Mouse (Mus musculus) limb, embryonic 12.5 days (tissue): ENCODE data around the gene Eral1. TPM values are rescaled to one million over a fixed set of nuclear protein-coding genes. Genes with fewer than 3 reads are reported as not detected.

Experiments
- ATAC-seq: fragments of 200-750 bp; cut with Nextera tagmentation; 2 replicates; pipeline ENCODE4 v1.8.0; 2017; ENCODE audit warnings: low read depth, moderate TSS enrichment; ENCODE audit not compliant: insufficient number of reproducible peaks, insufficient read depth, low FRiP score, low TSS enrichment
- H3K27ac ChIP-seq: fragments of 300-500 bp; sonication (generic); 2 replicates; pipeline ENCODE4 v1.5.1; 2016; ENCODE audit warnings: mild to moderate bottlenecking, moderate library complexity
- H3K27me3 ChIP-seq: fragments of 300-500 bp; sonication (generic); 2 replicates; pipeline ENCODE4 v1.6.1; 2016; ENCODE audit warnings: mild to moderate bottlenecking, moderate library complexity
- H3K36me3 ChIP-seq: fragments of 300-500 bp; sonication (generic); 2 replicates; pipeline ENCODE4 v1.6.1; 2016; ENCODE audit warnings: mild to moderate bottlenecking, moderate library complexity
- H3K4me1 ChIP-seq: fragments of 300-500 bp; sonication (generic); replicated peaks from 2 replicates; pipeline ENCODE4 v1.6.1; 2016
- H3K4me2 ChIP-seq: fragments of 300-500 bp; sonication (generic); 2 replicates; pipeline ENCODE4 v1.6.1; 2016; ENCODE audit warnings: mild to moderate bottlenecking, moderate library complexity
- H3K4me3 ChIP-seq: fragments of 300-500 bp; sonication (generic); replicated peaks from 2 replicates; pipeline ENCODE4 v1.5.1; 2016; ENCODE audit warnings: mild to moderate bottlenecking
- H3K9ac ChIP-seq: fragments of 300-500 bp; sonication (generic); replicated peaks from 2 replicates; pipeline ENCODE4 v1.6.1; 2016; ENCODE audit warnings: mild to moderate bottlenecking, moderate library complexity
- H3K9me3 ChIP-seq: fragments of 300-500 bp; sonication (generic); 2 replicates; pipeline ENCODE4 v1.6.1; 2016; ENCODE audit warnings: mild to moderate bottlenecking, moderate library complexity
- WGBS: fragments of 180-500 bp; shearing (Covaris S2); methylation state at CpG from one replicate; pipeline ENCODE4 v1.1.7; 2016; 5-methylcytosine and 5-hydroxymethylcytosine counted together
- polyA plus RNA-seq: library from polyadenylated mRNA; unstranded; fragments of >200 nt; fragmentation: Nextera tagmentation; extraction: Ambion mirVana; gene quantifications from 2 replicates; pipeline ENCODE4 v1.2.1, GENCODE M21; 2016

Gene Eral1
- polyA plus RNA-seq, 1 experiment from 2014 or later, result 39.2 TPM

- Histone ChIP-seq H3K27me3 (no peaks in the 10 kb centered on the region), H3K36me3 (peaks cover 25% of the 10 kb centered on the region), H3K4me1 (peaks cover 29% of the 10 kb centered on the region), H3K27ac (peak within 1 kb of the TSS; percentile 79), H3K9me3 (no peaks in the 10 kb centered on the region), H3K4me3 (peak within 1 kb of the TSS; percentile 86), H3K9ac (peak within 1 kb of the TSS; percentile 86), H3K4me2 (peak within 1 kb of the TSS; percentile 84)
- WGBS, result 3% methylated on average over 53 of the region's 55 CpGs
- peak; percentile 67 for ATAC-seq
Measured at GRCm38 (mm10) chr11:78037831-78038752, 42.1 kb downstream of the Eral1 start, which contains the start of gene Flot2. Flot2 (plus strand) TSS chr11:78037931.

GRCm38 (mm10) chr11:78036791-78037190 lies 43.4 kb downstream of the Eral1 start:
- Histone ChIP-seq H3K4me1 (peaks cover 33% of the 10 kb centered on the region), H3K27me3 (no peaks in the 10 kb centered on the region), H3K27ac (no peak overlapping the region), H3K36me3 (peaks cover 19% of the 10 kb centered on the region), H3K9ac (no peak overlapping the region), H3K4me3 (no peak overlapping the region), H3K4me2 (no peak overlapping the region), H3K9me3 (no peaks in the 10 kb centered on the region)
- 88% methylated on average over 10 of the region's 10 CpGs for WGBS
- no peak for ATAC-seq

DNA sequence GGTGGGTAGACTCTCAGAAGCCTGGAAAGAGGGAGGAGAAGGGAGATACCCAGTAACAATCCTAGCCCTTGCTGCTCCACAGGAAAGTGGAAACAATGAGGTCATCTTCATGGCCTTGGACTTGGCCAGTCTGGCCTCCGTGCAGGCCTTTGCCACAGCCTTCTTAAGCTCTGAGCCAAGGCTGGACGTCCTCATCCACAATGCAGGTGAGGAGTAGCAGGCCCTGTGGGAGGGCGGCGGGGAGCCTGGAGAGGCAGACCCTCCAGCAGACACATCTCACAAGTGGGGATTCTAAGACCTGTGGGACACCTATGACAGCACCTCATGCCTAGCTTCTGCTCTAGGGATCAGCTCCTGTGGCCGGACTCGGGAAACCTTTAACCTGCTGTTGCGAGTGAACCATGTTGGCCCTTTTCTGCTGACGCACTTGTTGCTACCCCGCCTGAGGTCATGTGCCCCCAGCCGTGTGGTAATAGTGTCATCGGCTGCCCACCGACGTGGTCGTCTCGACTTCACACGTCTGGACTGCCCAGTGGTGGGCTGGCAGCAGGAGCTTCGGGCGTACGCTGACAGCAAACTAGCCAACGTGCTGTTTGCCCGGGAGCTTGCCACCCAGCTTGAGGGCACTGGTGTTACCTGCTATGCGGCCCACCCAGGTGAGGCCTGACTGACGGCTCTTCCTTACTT lies 46.1 kb downstream of the Eral1 start:
- H3K9me3 ChIP-seq, result no peaks in the 10 kb centered on the region
- peaks cover 44% of the 10 kb centered on the region for H3K4me1 ChIP-seq
- no peak for ATAC-seq
- no peak overlapping the region for H3K9ac ChIP-seq
- H3K27ac ChIP-seq, result no peak overlapping the region
- H3K27me3 ChIP-seq, result no peaks in the 10 kb centered on the region
- peaks cover 25% of the 10 kb centered on the region for H3K36me3 ChIP-seq
- no peak overlapping the region for H3K4me3 ChIP-seq
- no peak overlapping the region for H3K4me2 ChIP-seq
- WGBS, result 92% methylated on average over 23 of the region's 23 CpGs

- 18% methylated on average over 5 of the region's 5 CpGs for WGBS
- Histone ChIP-seq H3K9ac (peak overlapping the region; percentile 78), H3K4me2 (peak overlapping the region; percentile 83), H3K4me1 (peaks cover 35% of the 10 kb centered on the region), H3K4me3 (peak overlapping the region; percentile 72), H3K27me3 (no peaks in the 10 kb centered on the region), H3K27ac (peak overlapping the region; percentile 93), H3K36me3 (peaks cover 37% of the 10 kb centered on the region), H3K9me3 (no peaks in the 10 kb centered on the region)
- no peak for ATAC-seq
Measured at GRCm38 (mm10) chr11:78032809-78033195, 47.4 kb downstream of the Eral1 start.

DNA sequence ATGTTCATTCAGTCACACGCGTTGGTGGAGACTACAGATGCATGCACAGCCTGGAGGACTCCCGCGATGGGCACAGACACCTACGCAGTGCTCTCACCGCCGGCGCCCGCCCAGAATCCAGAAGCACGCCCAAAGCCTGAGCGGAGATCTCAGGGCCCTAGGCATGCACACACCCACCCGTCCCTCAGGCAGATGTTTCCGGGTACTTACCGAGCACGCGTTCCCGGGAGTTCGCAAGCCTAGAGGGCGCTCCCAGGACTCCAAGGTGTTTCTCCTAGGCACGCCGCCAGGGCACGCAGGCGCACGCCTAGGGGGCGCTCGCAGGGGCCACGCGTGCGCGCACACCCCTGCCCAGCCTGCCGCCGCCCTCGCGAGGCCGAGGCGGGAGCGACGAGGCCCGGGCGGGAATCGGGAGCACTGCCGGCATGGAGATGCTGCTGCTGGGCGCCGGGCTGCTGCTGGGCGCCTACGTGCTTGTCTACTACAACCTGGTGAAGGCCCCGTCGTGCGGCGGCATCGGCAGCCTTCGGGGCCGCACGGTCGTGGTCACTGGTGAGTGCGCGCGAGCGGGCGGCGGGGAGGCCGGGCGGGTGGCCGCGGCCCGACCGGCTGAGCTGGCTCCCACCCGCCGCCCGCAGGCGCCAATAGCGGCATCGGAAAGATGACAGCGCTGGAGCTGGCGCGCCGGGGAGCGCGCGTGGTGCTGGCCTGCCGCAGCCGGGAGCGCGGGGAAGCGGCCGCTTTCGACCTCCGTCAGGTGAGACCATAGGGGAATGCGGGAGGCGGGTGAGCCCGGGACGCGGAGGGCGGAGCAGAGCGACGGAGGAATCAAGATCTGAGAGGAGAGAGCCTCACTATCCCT lies 48.0 kb downstream of the Eral1 start, which contains the start of gene Dhrs13:
Gene Dhrs13 (plus strand): TSS at position 334 of the 862 bp plus-strand sequence.
- H3K27me3 ChIP-seq, result no peaks in the 10 kb centered on the region
- no peaks in the 10 kb centered on the region for H3K9me3 ChIP-seq
- H3K9ac ChIP-seq, result peak within 1 kb of the TSS; percentile 78
- peaks cover 30% of the 10 kb centered on the region for H3K4me1 ChIP-seq
- H3K36me3 ChIP-seq, result peaks cover 44% of the 10 kb centered on the region
- peak within 1 kb of the TSS; percentile 93 for H3K27ac ChIP-seq
- under 1% methylated on average over 96 of the region's 96 CpGs for WGBS
- H3K4me3 ChIP-seq, result peak within 1 kb of the TSS; percentile 72
- peak within 1 kb of the TSS; percentile 83 for H3K4me2 ChIP-seq
- peak; percentile 88 for ATAC-seq

- H3K27me3 ChIP-seq, result no peaks in the 10 kb centered on the region
- ATAC-seq, result peak; percentile 9; the same call in 1 of the 2 replicates
- H3K4me2 ChIP-seq, result peak overlapping the region; percentile 83
- no peak overlapping the region for H3K9ac ChIP-seq
- WGBS, result 41% methylated on average over 6 of the region's 6 CpGs
- peak overlapping the region; percentile 72 for H3K4me3 ChIP-seq
- H3K4me1 ChIP-seq, result peaks cover 28% of the 10 kb centered on the region
- peaks cover 52% of the 10 kb centered on the region for H3K36me3 ChIP-seq
- H3K27ac ChIP-seq, result peak overlapping the region; percentile 93
- no peaks in the 10 kb centered on the region for H3K9me3 ChIP-seq
Measured at GRCm38 (mm10) chr11:78031389-78031788, 48.8 kb downstream of the Eral1 start.

- ATAC-seq, result no peak
- WGBS, result 62% methylated on average over 2 of the region's 2 CpGs
- H3K27me3 ChIP-seq, result no peaks in the 10 kb centered on the region
- no peak overlapping the region for H3K27ac ChIP-seq
- no peak overlapping the region for H3K4me2 ChIP-seq
- peaks cover 59% of the 10 kb centered on the region for H3K36me3 ChIP-seq
- no peak overlapping the region for H3K4me3 ChIP-seq
- H3K9ac ChIP-seq, result no peak overlapping the region
- peaks cover 28% of the 10 kb centered on the region for H3K4me1 ChIP-seq
- H3K9me3 ChIP-seq, result no peaks in the 10 kb centered on the region
Measured at GRCm38 (mm10) chr11:78030600-78030999, 49.6 kb downstream of the Eral1 start.

DNA sequence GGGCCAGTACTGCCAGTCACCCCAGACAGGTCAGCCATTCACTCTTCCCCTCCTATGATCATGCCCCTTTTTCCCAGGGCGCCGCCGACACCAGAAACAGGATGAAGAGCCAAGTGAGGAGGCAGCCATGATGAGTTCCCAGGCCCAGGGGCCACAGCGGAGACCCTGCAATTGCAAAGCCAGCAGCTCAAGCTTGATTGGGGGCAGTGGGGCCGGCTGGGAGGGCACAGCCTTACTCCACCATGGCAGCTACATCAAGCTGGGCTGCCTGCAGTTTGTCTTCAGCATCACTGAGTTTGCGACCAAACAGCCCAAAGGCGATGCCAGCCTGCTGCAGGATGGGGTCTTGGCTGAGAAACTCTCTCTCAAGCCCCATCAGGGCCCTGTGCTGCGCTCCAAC lies 50.9 kb downstream of the Eral1 start:
- Histone ChIP-seq H3K27ac (no peak overlapping the region), H3K9me3 (no peaks in the 10 kb centered on the region), H3K4me2 (no peak overlapping the region), H3K9ac (no peak overlapping the region), H3K27me3 (no peaks in the 10 kb centered on the region), H3K4me3 (no peak overlapping the region), H3K4me1 (peaks cover 28% of the 10 kb centered on the region), H3K36me3 (peaks cover 61% of the 10 kb centered on the region)
- WGBS, result 95% methylated on average over 8 of the region's 8 CpGs
- no peak for ATAC-seq

DNA sequence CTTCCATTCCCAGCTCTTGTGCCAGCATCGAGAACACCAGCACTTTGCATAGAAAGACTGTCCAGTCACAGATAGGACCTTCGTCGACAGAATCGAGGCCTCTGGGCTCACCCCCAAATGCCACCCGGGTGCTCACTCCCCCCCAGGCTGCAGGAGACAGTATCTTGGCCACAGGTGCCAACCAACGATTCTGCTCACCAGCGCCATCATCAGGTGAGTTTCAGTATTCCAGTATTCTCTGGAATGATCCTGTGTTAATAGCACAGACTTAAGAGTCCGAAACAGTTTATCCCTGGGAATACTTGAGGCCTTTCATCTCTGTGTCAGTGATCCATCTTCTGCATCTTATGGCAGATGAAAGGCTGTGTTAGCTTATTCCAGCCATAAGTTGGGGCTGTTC lies 56.6 kb downstream of the Eral1 start:
- Histone ChIP-seq H3K4me2 (no peak overlapping the region), H3K9me3 (no peaks in the 10 kb centered on the region), H3K27me3 (no peaks in the 10 kb centered on the region), H3K36me3 (peaks cover 90% of the 10 kb centered on the region), H3K9ac (no peak overlapping the region), H3K4me3 (no peak overlapping the region), H3K27ac (no peak overlapping the region), H3K4me1 (no peaks in the 10 kb centered on the region)
- no peak for ATAC-seq
- 86% methylated on average over 8 of the region's 8 CpGs for WGBS
